ENCODE assay signal across 16 mouse cellular contexts in genomic region chr3:34643536-34644115, GRCm38 (mm10). TPM values are rescaled to one million over a fixed set of nuclear protein-coding genes. Genes with fewer than 3 reads are reported as not detected.
DNase-seq lines count a peak whose midpoint lies in the region; ATAC-seq and TF ChIP-seq lines count a peak whose summit lies in the region.
"Had no signal": no experiment of that assay in that cellular context is flagged by ENCODE, and none has a peak within 500 bp of the region (broad histone marks: within the 10 kb centered on the region; RNA-seq: fewer than 3 reads in every experiment).

No protein-coding gene starts in this region.

- no peak for ATAC-seq in forebrain, embryonic 15.5 days (replicated peaks)
- no peak for ATAC-seq in neural tube, embryonic 15.5 days (ENCODE audit: low FRiP score)
- ATAC-seq: intestine, embryonic 16.5 days had no signal

- no peak overlapping the region for H3K27ac ChIP-seq in heart, adult 2 months
- H3K27ac ChIP-seq in forebrain, embryonic 15.5 days (replicated peaks), result peak overlapping the region; percentile 90
- peak overlapping the region; percentile 93 for H3K27ac ChIP-seq in midbrain, embryonic 10.5 days (replicated peaks)
- H3K27ac ChIP-seq in neural tube, embryonic 15.5 days (replicated peaks), result peak overlapping the region; percentile 14; the same call in 1 of the 2 replicates
- H3K27ac ChIP-seq in gastrocnemius, adult 2 months, result no peak overlapping the region
- H3K27ac ChIP-seq: liver, embryonic 13.5 days had no signal

- no peak overlapping the region for H3K9ac ChIP-seq in heart, adult 2 months (ENCODE audit: low read depth, low read length)
- peak overlapping the region; percentile 61 for H3K9ac ChIP-seq in forebrain, embryonic 15.5 days (replicated peaks)
- no peak overlapping the region for H3K9ac ChIP-seq in neural tube, embryonic 15.5 days (replicated peaks)
- H3K9ac ChIP-seq: liver, embryonic 13.5 days had no signal

- no peaks in the 10 kb centered on the region for H3K9me3 ChIP-seq in forebrain, embryonic 15.5 days
- no peaks in the 10 kb centered on the region for H3K9me3 ChIP-seq in midbrain, embryonic 10.5 days (replicated peaks)
- H3K9me3 ChIP-seq in neural tube, embryonic 15.5 days (replicated peaks), result no peaks in the 10 kb centered on the region
- H3K9me3 ChIP-seq: liver, embryonic 13.5 days had no signal

- H3K4me1 ChIP-seq in heart, adult 2 months (ENCODE audit: control insufficient read depth, insufficient read depth, low read length), result no peaks in the 10 kb centered on the region
- H3K4me1 ChIP-seq in forebrain, embryonic 15.5 days, result peaks cover 72% of the 10 kb centered on the region
- H3K4me1 ChIP-seq in midbrain, embryonic 10.5 days, result peaks cover 96% of the 10 kb centered on the region
- peaks cover 32% of the 10 kb centered on the region for H3K4me1 ChIP-seq in neural tube, embryonic 15.5 days

- 8% methylated on average over 15 of the region's 15 CpGs for WGBS in heart, adult 2 months
- 9% methylated on average over 15 of the region's 15 CpGs for WGBS in forebrain, embryonic 15.5 days
- WGBS in midbrain, embryonic 10.5 days, result 2% methylated on average over 15 of the region's 15 CpGs
- 17% methylated on average over 15 of the region's 15 CpGs for WGBS in neural tube, embryonic 15.5 days

- intact Hi-C loops in heart, adult 2 months (cut with DNase I), result loop anchor here (10.0 kb wide), 1 partner anchor 409 kb away; no protein-coding TSS in a partner anchor
- intact Hi-C loops in heart, postnatal 10 days (cut with DNase I), result no loop called here
- intact Hi-C loops in gastrocnemius, adult 2 months (cut with DNase I), result loop anchor here (10.0 kb wide), 1 partner anchor 461 kb away; no protein-coding TSS in a partner anchor

- TF ChIP-seq POLR2A in heart, adult 2 months (IDR thresholded peaks at IDR 0.05; ENCODE audit: insufficient read depth, low read depth, low read length), result no peak

- peak overlapping the region; percentile 72 for H3K4me2 ChIP-seq in forebrain, embryonic 15.5 days (replicated peaks)
- 0 out of 2 replicates have a peak overlapping the region, but pooled peaks have one; percentile 13 for H3K4me2 ChIP-seq in neural tube, embryonic 15.5 days
- H3K4me2 ChIP-seq: liver, embryonic 13.5 days had no signal

- DNase-seq in heart, adult 11 months, result peak; percentile 55
- DNase-seq in heart, adult 2 months, result no peak
- DNase-seq in midbrain, embryonic 10.5 days (ENCODE audit: low spot score), result peak; percentile 52
- no peak for DNase-seq in c-Kit-positive CD71-positive TER-119-positive erythroid progenitor cells, embryonic 14.5 days (ENCODE audit: low spot score)
- no peak for DNase-seq in heart, postnatal 10 days
- no peak for DNase-seq in gastrocnemius, adult 2 months
- DNase-seq: adrenal gland, postnatal 10 days; cerebellum, adult 11-12 months; kidney, postnatal 36 days; liver, embryonic 13.5 days; lung, postnatal 4 days had no signal

- H3K36me3 ChIP-seq in heart, adult 2 months (ENCODE audit: control insufficient read depth, insufficient read depth, low read length), result no peaks in the 10 kb centered on the region
- H3K36me3 ChIP-seq in forebrain, embryonic 15.5 days, result no peaks in the 10 kb centered on the region
- H3K36me3 ChIP-seq in midbrain, embryonic 10.5 days, result no peaks in the 10 kb centered on the region
- no peaks in the 10 kb centered on the region for H3K36me3 ChIP-seq in neural tube, embryonic 15.5 days
- H3K36me3 ChIP-seq: liver, embryonic 13.5 days had no signal

- H3K27me3 ChIP-seq in heart, adult 2 months (ENCODE audit: control insufficient read depth, insufficient read depth, low read length), result peaks cover 23% of the 10 kb centered on the region
- H3K27me3 ChIP-seq in forebrain, embryonic 15.5 days, result 0 out of 2 replicates have a peak, but pooled peaks cover 2% of the 10 kb centered on the region
- peaks cover 69% of the 10 kb centered on the region for H3K27me3 ChIP-seq in midbrain, embryonic 10.5 days (ENCODE audit: low read depth, poor library complexity, severe bottlenecking)
- peaks cover 63% of the 10 kb centered on the region for H3K27me3 ChIP-seq in neural tube, embryonic 15.5 days (replicated peaks)

- H3K4me3 ChIP-seq in heart, adult 2 months, result no peak overlapping the region
- H3K4me3 ChIP-seq in forebrain, embryonic 15.5 days, result peak overlapping the region; percentile 41
- H3K4me3 ChIP-seq in midbrain, embryonic 10.5 days, result peak overlapping the region; percentile 61
- no peak overlapping the region for H3K4me3 ChIP-seq in neural tube, embryonic 15.5 days (replicated peaks)
- no peak overlapping the region for H3K4me3 ChIP-seq in gastrocnemius, adult 2 months
- H3K4me3 ChIP-seq: liver, embryonic 13.5 days; myocyte had no signal

- no peaks in the 10 kb centered on the region for H3K79me2 ChIP-seq in heart, adult 2 months (replicated peaks; ENCODE audit: control insufficient read depth, insufficient read depth, low read length)

- no peak for TF ChIP-seq CTCF in heart, adult 2 months (IDR thresholded peaks at IDR 0.05)
- TF ChIP-seq CTCF in gastrocnemius, adult 2 months (IDR thresholded peaks at IDR 0.05), result no peak

- no peak for TF ChIP-seq EP300 in heart, adult 2 months (IDR thresholded peaks at IDR 0.05; ENCODE audit: insufficient read depth, low read depth, low read length)

RNA-seq across cellular contexts. Expression of gene Sox2, which starts 6.6 kb away (rescaled TPM):
- total RNA-seq in heart, adult 2 months (2021), result not detected
- polyA plus RNA-seq in heart, adult 2 months (2012; rRNA removed), result 0.66 TPM in 1 of 2 replicates, not detected in the other
- polyA plus RNA-seq in forebrain, embryonic 15.5 days (2015; fragmentation: Nextera tagmentation; extraction: Ambion mirVana), result 39.7 and 42.3 TPM in 2 replicates
- 28.8 and 31.9 TPM in 2 replicates for polyA plus RNA-seq in midbrain, embryonic 10.5 days (2016; fragmentation: Nextera tagmentation; extraction: Ambion mirVana)
- 11.1 and 13.4 TPM in 2 replicates for polyA plus RNA-seq in neural tube, embryonic 15.5 days (2015; fragmentation: Nextera tagmentation; extraction: Ambion mirVana)
- under 1 TPM in 1 of 2 experiments, not detected in 1; 0.17 TPM for total RNA-seq in heart, postnatal 10 days (2021)
- not detected for total RNA-seq in gastrocnemius, adult 2 months (2021)
- polyA plus RNA-seq: liver, embryonic 13.5 days; myocyte; spleen, adult 2 months had no signal

Comparison
In these comparisons a context has a peak if more than half of its experiments do, and no peak if none do; other contexts are left out.
1. DNase-seq: peak in heart, adult 11 months (single experiment) and midbrain, embryonic 10.5 days (single experiment); none in heart, adult 2 months (0 of 2), c-Kit-positive CD71-positive TER-119-positive erythroid progenitor cells, embryonic 14.5 days (single experiment), heart, postnatal 10 days (0 of 2) and gastrocnemius, adult 2 months (single experiment).
2. H3K27ac ChIP-seq: peak in forebrain, embryonic 15.5 days (single experiment), midbrain, embryonic 10.5 days (single experiment) and neural tube, embryonic 15.5 days (single experiment); none in heart, adult 2 months (single experiment) and gastrocnemius, adult 2 months (single experiment).
3. H3K4me3 ChIP-seq: peak in forebrain, embryonic 15.5 days (single experiment) and midbrain, embryonic 10.5 days (single experiment); none in heart, adult 2 months (single experiment), neural tube, embryonic 15.5 days (single experiment) and gastrocnemius, adult 2 months (single experiment).